Comparison of ENCODE assay signal across 15 mouse cellular contexts in genomic region chr12:108320096-108320495, GRCm38 (mm10). TPM values are rescaled to one million over a fixed set of nuclear protein-coding genes. Genes with fewer than 3 reads are reported as not detected.
DNase-seq lines count a peak whose midpoint lies in the region; ATAC-seq and TF ChIP-seq lines count a peak whose summit lies in the region.
"Had no signal": no experiment of that assay in that cellular context is flagged by ENCODE, and none has a peak within 500 bp of the region (broad histone marks: within the 10 kb centered on the region; RNA-seq: fewer than 3 reads in every experiment).

No protein-coding gene starts in this region.

- H3K4me1 ChIP-seq in E14TG2a.4 (replicated peaks; ENCODE audit: low read depth, low read length) = peaks cover 63% of the 10 kb centered on the region
- H3K4me1 ChIP-seq in forebrain, embryonic 12.5 days = peaks cover 78% of the 10 kb centered on the region
- H3K4me1 ChIP-seq in hindbrain, embryonic 14.5 days (replicated peaks; ENCODE audit: control insufficient read depth, insufficient read depth, low read length) = peaks cover 16% of the 10 kb centered on the region; the same call in 1 of the 2 replicates
- H3K4me1 ChIP-seq in stomach, postnatal 0 days (replicated peaks; ENCODE audit: control insufficient read depth, insufficient read depth) = no peaks in the 10 kb centered on the region

- DNase-seq in embryo, embryonic 10 days (ENCODE audit: low spot score) = peak; percentile 51
- no peak for DNase-seq in hindbrain, embryonic 14.5 days (ENCODE audit: low spot score)
- no peak for DNase-seq in right cerebral cortex, postnatal 4 days
- no peak for DNase-seq in stomach, postnatal 0 days (ENCODE audit: low spot score)
- DNase-seq in kidney, adult 8-10 months = no peak
- DNase-seq in adrenal gland, postnatal 36 days = no peak
- DNase-seq: adrenal gland, adult 2 months; cerebellum, adult 11-12 months; lung, adult 18-20 months; thymus, postnatal 36 days had no signal

- no peaks in the 10 kb centered on the region for H3K36me3 ChIP-seq in E14TG2a.4 (ENCODE audit: insufficient read depth, low read length)
- H3K36me3 ChIP-seq in forebrain, embryonic 12.5 days (replicated peaks) = no peaks in the 10 kb centered on the region
- no peaks in the 10 kb centered on the region for H3K36me3 ChIP-seq in hindbrain, embryonic 14.5 days (replicated peaks; ENCODE audit: control insufficient read depth, insufficient read depth)
- H3K36me3 ChIP-seq in stomach, postnatal 0 days (ENCODE audit: control insufficient read depth, insufficient read depth, low read length) = no peaks in the 10 kb centered on the region
- H3K36me3 ChIP-seq: intestine, embryonic 15.5 days had no signal

- ATAC-seq in forebrain, embryonic 12.5 days (ENCODE audit: low FRiP score) = no peak
- 0 out of 2 replicates have a peak, but pooled peaks have one; percentile 3 for ATAC-seq in hindbrain, embryonic 14.5 days (ENCODE audit: low FRiP score)
- ATAC-seq in stomach, postnatal 0 days (ENCODE audit: low FRiP score, low TSS enrichment) = no peak
- ATAC-seq: intestine, embryonic 15.5 days had no signal

- peak overlapping the region; percentile 3; the same call in 1 of the 2 replicates for H3K4me2 ChIP-seq in forebrain, embryonic 12.5 days
- H3K4me2 ChIP-seq in hindbrain, embryonic 14.5 days (replicated peaks) = no peak overlapping the region
- H3K4me2 ChIP-seq in stomach, postnatal 0 days (replicated peaks; ENCODE audit: low read depth) = no peak overlapping the region
- H3K4me2 ChIP-seq: heart, embryonic 11.5 days; intestine, embryonic 15.5 days had no signal

- H3K27me3 ChIP-seq in E14TG2a.4 (ENCODE audit: insufficient read depth, low read length) = peaks cover 80% of the 10 kb centered on the region
- peaks cover 38% of the 10 kb centered on the region for H3K27me3 ChIP-seq in forebrain, embryonic 12.5 days
- H3K27me3 ChIP-seq in hindbrain, embryonic 14.5 days (ENCODE audit: control insufficient read depth, insufficient read depth, low read length) = peaks cover 30% of the 10 kb centered on the region
- peaks cover 2% of the 10 kb centered on the region; the same call in 1 of the 2 replicates for H3K27me3 ChIP-seq in stomach, postnatal 0 days (ENCODE audit: control insufficient read depth, insufficient read depth, low read length)

- 0 out of 2 replicates have a peak overlapping the region, but pooled peaks have one; percentile 21 for H3K9ac ChIP-seq in forebrain, embryonic 12.5 days
- no peak overlapping the region for H3K9ac ChIP-seq in hindbrain, embryonic 14.5 days
- no peak overlapping the region for H3K9ac ChIP-seq in stomach, postnatal 0 days (ENCODE audit: low read length)
- H3K9ac ChIP-seq: intestine, embryonic 15.5 days had no signal

- TF ChIP-seq EP300 in stomach, postnatal 0 days (optimal IDR thresholded peaks at IDR 0.05) = no peak

- TF ChIP-seq CTCF in E14TG2a.4 (conservative IDR thresholded peaks at IDR 0.05; ENCODE audit: low read length) = no peak
- TF ChIP-seq CTCF in stomach, postnatal 0 days (IDR thresholded peaks at IDR 0.05; ENCODE audit: low read depth) = no peak

- peak overlapping the region; percentile 95 for H3K27ac ChIP-seq in forebrain, embryonic 12.5 days
- H3K27ac ChIP-seq in hindbrain, embryonic 14.5 days = peak overlapping the region; percentile 32; the same call in 1 of the 2 replicates
- no peak overlapping the region for H3K27ac ChIP-seq in stomach, postnatal 0 days (replicated peaks)
- H3K27ac ChIP-seq: intestine, embryonic 15.5 days had no signal

- peak overlapping the region; percentile 20; the same call in 1 of the 2 replicates for H3K4me3 ChIP-seq in E14TG2a.4 (replicated peaks; ENCODE audit: low read length)
- H3K4me3 ChIP-seq in forebrain, embryonic 12.5 days (replicated peaks) = no peak overlapping the region
- H3K4me3 ChIP-seq in hindbrain, embryonic 14.5 days (replicated peaks; ENCODE audit: low read length) = no peak overlapping the region
- no peak overlapping the region for H3K4me3 ChIP-seq in stomach, postnatal 0 days (ENCODE audit: low read depth, low read length)
- H3K4me3 ChIP-seq: intestine, embryonic 15.5 days had no signal

- 3% methylated on average over 8 of the region's 8 CpGs for WGBS in forebrain, embryonic 12.5 days
- 6% methylated on average over 8 of the region's 8 CpGs for WGBS in hindbrain, embryonic 14.5 days
- WGBS in stomach, postnatal 0 days = 30% methylated on average over 8 of the region's 8 CpGs

- no peaks in the 10 kb centered on the region for H3K9me3 ChIP-seq in E14TG2a.4 (ENCODE audit: low read length)
- no peaks in the 10 kb centered on the region for H3K9me3 ChIP-seq in forebrain, embryonic 12.5 days
- no peaks in the 10 kb centered on the region for H3K9me3 ChIP-seq in hindbrain, embryonic 14.5 days (ENCODE audit: control insufficient read depth, low read length)
- no peaks in the 10 kb centered on the region for H3K9me3 ChIP-seq in stomach, postnatal 0 days (ENCODE audit: control insufficient read depth, low read length)
- H3K9me3 ChIP-seq: intestine, embryonic 15.5 days had no signal

RNA-seq across cellular contexts. Expression of gene Hhipl1, which starts 14.0 kb away (rescaled TPM):
- 3.3 and 3.5 TPM in 2 replicates for polyA plus RNA-seq in forebrain, embryonic 12.5 days (2016; fragmentation: Nextera tagmentation; extraction: Ambion mirVana)
- 1.8 and 1.9 TPM in 2 replicates for polyA plus RNA-seq in hindbrain, embryonic 14.5 days (2014; fragmentation: Nextera tagmentation; extraction: Ambion mirVana)
- polyA plus RNA-seq in stomach, postnatal 0 days (2015; fragmentation: Nextera tagmentation; extraction: Ambion mirVana) = 0.23 and 0.24 TPM in 2 replicates
- total RNA-seq in adrenal gland, postnatal 36 days (2021) = under 1 TPM; 0.76 to 0.86 TPM
- total RNA-seq: neutrophil, adult 5-6 weeks had no signal

RNA-seq across cellular contexts. Expression of gene Cyp46a1, which starts 14.1 kb away (rescaled TPM):
- 24.4 and 24.6 TPM in 2 replicates for polyA plus RNA-seq in forebrain, embryonic 12.5 days (2016; fragmentation: Nextera tagmentation; extraction: Ambion mirVana)
- polyA plus RNA-seq in hindbrain, embryonic 14.5 days (2014; fragmentation: Nextera tagmentation; extraction: Ambion mirVana) = 22.7 and 23.5 TPM in 2 replicates
- 1.3 and 2.1 TPM in 2 replicates for polyA plus RNA-seq in stomach, postnatal 0 days (2015; fragmentation: Nextera tagmentation; extraction: Ambion mirVana)
- 1 to 10 TPM in 1 of 2 experiments, under 1 TPM in 1; 0.99 to 2.0 TPM for total RNA-seq in adrenal gland, postnatal 36 days (2021)
- total RNA-seq: neutrophil, adult 5-6 weeks had no signal

RNA-seq across cellular contexts. Expression of gene Ccdc85c, which starts 44.9 kb away (rescaled TPM):
- polyA plus RNA-seq in forebrain, embryonic 12.5 days (2016; fragmentation: Nextera tagmentation; extraction: Ambion mirVana) = 10.7 and 14.7 TPM in 2 replicates
- polyA plus RNA-seq in hindbrain, embryonic 14.5 days (2014; fragmentation: Nextera tagmentation; extraction: Ambion mirVana) = 13.9 and 16.5 TPM in 2 replicates
- polyA plus RNA-seq in stomach, postnatal 0 days (2015; fragmentation: Nextera tagmentation; extraction: Ambion mirVana) = 6.7 and 7.0 TPM in 2 replicates
- 10 to 100 TPM; 21.6 to 28.8 TPM for total RNA-seq in adrenal gland, postnatal 36 days (2021)

RNA-seq across cellular contexts. Expression of gene Eml1, which starts 50.7 kb away (rescaled TPM):
- 82.4 and 83.0 TPM in 2 replicates for polyA plus RNA-seq in forebrain, embryonic 12.5 days (2016; fragmentation: Nextera tagmentation; extraction: Ambion mirVana)
- 55.1 and 61.8 TPM in 2 replicates for polyA plus RNA-seq in hindbrain, embryonic 14.5 days (2014; fragmentation: Nextera tagmentation; extraction: Ambion mirVana)
- polyA plus RNA-seq in stomach, postnatal 0 days (2015; fragmentation: Nextera tagmentation; extraction: Ambion mirVana) = 53.8 and 54.6 TPM in 2 replicates
- 10 to 100 TPM; 16.6 to 44.6 TPM for total RNA-seq in adrenal gland, postnatal 36 days (2021)
